Mouse (Mus musculus): ENCODE measurements around the gene Gm7792.
"Not testable (repeated sequence)": the region's sequence is repeated elsewhere in the genome, so short reads cannot be mapped to it uniquely, and the experiment has no call there.

Gm7792 gene

DNA sequence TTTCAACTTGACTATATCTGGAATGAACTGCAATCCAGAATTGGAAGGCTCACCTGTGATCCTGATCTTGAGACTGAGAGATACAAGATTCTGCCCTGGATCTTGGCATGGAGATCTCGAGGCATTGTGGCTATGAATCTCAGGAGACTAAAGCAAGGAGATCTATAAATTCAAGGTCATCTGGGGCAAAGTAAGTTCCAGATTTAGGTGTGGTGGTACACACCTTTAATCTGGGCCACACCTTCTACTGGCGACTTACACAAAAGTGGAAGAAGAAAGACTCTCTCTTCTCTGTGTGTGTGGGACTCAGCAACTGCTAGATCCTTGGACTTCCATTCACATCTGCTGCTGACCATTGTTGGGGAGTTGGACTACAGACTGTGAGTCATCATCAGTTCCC, at the start of gene Gm7792:
Gene Gm7792 (plus strand): TSS at position 301 of the 400 bp plus-strand sequence.
- in situ Hi-C loops (cut with MboI): not testable (repeated sequence)

Data from mature B cell (primary cell).